9 mouse cellular contexts compared by ENCODE assay signal in genomic region chr5:107087829-107088808, GRCm38 (mm10).
DNase-seq lines count a peak whose midpoint lies in the region; ATAC-seq and TF ChIP-seq lines count a peak whose summit lies in the region.
"Had no signal": no experiment of that assay in that cellular context is flagged by ENCODE, and none has a peak within 500 bp of the region (broad histone marks: within the 10 kb centered on the region; RNA-seq: fewer than 3 reads in every experiment).

No protein-coding gene starts in this region.

- intact Hi-C loops in heart, adult 2 months (cut with DNase I), result loop anchor here (1.0 to 10.0 kb wide), 3 partner anchors 64 to 201 kb away; partner anchors contain the start of gene Tgfbr3

- H3K36me3 ChIP-seq in embryonic facial prominence, embryonic 10.5 days (replicated peaks), result no peaks in the 10 kb centered on the region
- H3K36me3 ChIP-seq in heart, adult 2 months (ENCODE audit: control insufficient read depth, insufficient read depth, low read length), result peaks cover 5% of the 10 kb centered on the region; the same call in 1 of the 2 replicates
- H3K36me3 ChIP-seq in intestine, embryonic 16.5 days (ENCODE audit: control insufficient read depth, insufficient read depth, low read length), result no peaks in the 10 kb centered on the region
- H3K36me3 ChIP-seq in limb, embryonic 10.5 days, result no peaks in the 10 kb centered on the region
- H3K36me3 ChIP-seq in midbrain, postnatal 0 days (ENCODE audit: insufficient read depth, low read length), result no peaks in the 10 kb centered on the region

- no peak overlapping the region for H3K4me3 ChIP-seq in embryonic facial prominence, embryonic 10.5 days
- no peak overlapping the region for H3K4me3 ChIP-seq in heart, adult 2 months
- H3K4me3 ChIP-seq in intestine, embryonic 16.5 days (ENCODE audit: low read length), result peak overlapping the region; percentile 5; the same call in 1 of the 2 replicates
- no peak overlapping the region for H3K4me3 ChIP-seq in limb, embryonic 10.5 days
- no peak overlapping the region for H3K4me3 ChIP-seq in midbrain, postnatal 0 days (ENCODE audit: low read depth, low read length)

- TF ChIP-seq CTCF in heart, adult 2 months (IDR thresholded peaks at IDR 0.05), result no peak
- TF ChIP-seq CTCF in midbrain, postnatal 0 days (IDR thresholded peaks at IDR 0.05), result no peak

- no peaks in the 10 kb centered on the region for H3K27me3 ChIP-seq in embryonic facial prominence, embryonic 10.5 days (replicated peaks; ENCODE audit: low read depth, poor library complexity, severe bottlenecking)
- no peaks in the 10 kb centered on the region for H3K27me3 ChIP-seq in heart, adult 2 months (ENCODE audit: control insufficient read depth, insufficient read depth, low read length)
- H3K27me3 ChIP-seq in intestine, embryonic 16.5 days (replicated peaks; ENCODE audit: control insufficient read depth, insufficient read depth, low read length), result no peaks in the 10 kb centered on the region
- H3K27me3 ChIP-seq in limb, embryonic 10.5 days (ENCODE audit: low read depth, poor library complexity, severe bottlenecking), result 0 out of 2 replicates have a peak, but pooled peaks cover 7% of the 10 kb centered on the region
- H3K27me3 ChIP-seq in midbrain, postnatal 0 days (ENCODE audit: insufficient read depth, low read length), result no peaks in the 10 kb centered on the region

- peaks cover 17% of the 10 kb centered on the region for H3K4me1 ChIP-seq in embryonic facial prominence, embryonic 10.5 days
- peaks cover 11% of the 10 kb centered on the region for H3K4me1 ChIP-seq in heart, adult 2 months (ENCODE audit: control insufficient read depth, insufficient read depth, low read length)
- H3K4me1 ChIP-seq in intestine, embryonic 16.5 days (ENCODE audit: control insufficient read depth, insufficient read depth, low read length), result peaks cover 17% of the 10 kb centered on the region
- H3K4me1 ChIP-seq in limb, embryonic 10.5 days, result peaks cover 31% of the 10 kb centered on the region
- 0 out of 2 replicates have a peak, but pooled peaks cover 2% of the 10 kb centered on the region for H3K4me1 ChIP-seq in midbrain, postnatal 0 days (ENCODE audit: insufficient read depth, low read length)

- TF ChIP-seq POLR2A in heart, adult 2 months (IDR thresholded peaks at IDR 0.05; ENCODE audit: insufficient read depth, low read depth, low read length), result 0 out of 2 replicates have a peak, but pooled peaks have one; percentile 23

- no peaks in the 10 kb centered on the region for H3K9me3 ChIP-seq in embryonic facial prominence, embryonic 10.5 days
- H3K9me3 ChIP-seq in intestine, embryonic 16.5 days (ENCODE audit: control insufficient read depth, low read length), result no peaks in the 10 kb centered on the region
- H3K9me3 ChIP-seq in limb, embryonic 10.5 days (replicated peaks), result no peaks in the 10 kb centered on the region
- no peaks in the 10 kb centered on the region for H3K9me3 ChIP-seq in midbrain, postnatal 0 days (ENCODE audit: low read length)

- DNase-seq in cerebellum, postnatal 4 days (ENCODE audit: low spot score in 2 of 2), result peak; percentile 35 to 73
- no peak for DNase-seq in cerebellum, adult 11-12 months
- DNase-seq in embryonic facial prominence, embryonic 10.5 days (ENCODE audit: low spot score), result no peak
- peak; percentile 78 to 83 for DNase-seq in heart, adult 2 months
- DNase-seq in limb, embryonic 10.5 days (ENCODE audit: low spot score), result no peak
- peak; percentile 74 for DNase-seq in midbrain, postnatal 0 days (ENCODE audit: low spot score)
- peak; percentile 82 to 84 for DNase-seq in urinary bladder, postnatal 36 days (ENCODE audit: low spot score in 2 of 2)

- peak overlapping the region; percentile 41; the same call in 1 of the 2 replicates for H3K9ac ChIP-seq in heart, adult 2 months (ENCODE audit: low read depth, low read length)
- H3K9ac ChIP-seq in intestine, embryonic 16.5 days (ENCODE audit: low read depth, low read length), result peak overlapping the region; percentile 17
- no peak overlapping the region for H3K9ac ChIP-seq in midbrain, postnatal 0 days (replicated peaks; ENCODE audit: low read length, poor library complexity, severe bottlenecking)
- H3K9ac ChIP-seq: liver, embryonic 14.5 days had no signal

- ATAC-seq in intestine, embryonic 16.5 days, result peak; percentile 84
- 0 out of 2 replicates have a peak, but pooled peaks have one; percentile 34 for ATAC-seq in midbrain, postnatal 0 days (ENCODE audit: low FRiP score)

- TF ChIP-seq EP300 in heart, adult 2 months (IDR thresholded peaks at IDR 0.05; ENCODE audit: insufficient read depth, low read depth, low read length), result 0 out of 2 replicates have a peak, but pooled peaks have one; percentile 20

- 38% methylated on average over 12 of the region's 12 CpGs for WGBS in embryonic facial prominence, embryonic 10.5 days
- WGBS in heart, adult 2 months, result 16% methylated on average over 12 of the region's 12 CpGs
- 17% methylated on average over 12 of the region's 12 CpGs for WGBS in intestine, embryonic 16.5 days
- 60% methylated on average over 12 of the region's 12 CpGs for WGBS in limb, embryonic 10.5 days
- WGBS in midbrain, postnatal 0 days, result 16% methylated on average over 12 of the region's 12 CpGs

- H3K4me2 ChIP-seq in intestine, embryonic 16.5 days (ENCODE audit: low read depth, low read length), result peak overlapping the region; percentile 45
- H3K4me2 ChIP-seq in midbrain, postnatal 0 days (ENCODE audit: low read depth, low read length, poor library complexity, severe bottlenecking), result no peak overlapping the region

- H3K79me2 ChIP-seq in heart, adult 2 months (replicated peaks; ENCODE audit: control insufficient read depth, insufficient read depth, low read length), result no peaks in the 10 kb centered on the region

- H3K27ac ChIP-seq in embryonic facial prominence, embryonic 10.5 days (replicated peaks), result peak overlapping the region; percentile 57
- peak overlapping the region; percentile 55 for H3K27ac ChIP-seq in heart, adult 2 months
- H3K27ac ChIP-seq in intestine, embryonic 16.5 days (ENCODE audit: low read length), result peak overlapping the region; percentile 83
- H3K27ac ChIP-seq in limb, embryonic 10.5 days, result peak overlapping the region; percentile 54; the same call in 1 of the 2 replicates
- no peak overlapping the region for H3K27ac ChIP-seq in midbrain, postnatal 0 days (ENCODE audit: low read depth, low read length)
- H3K27ac ChIP-seq: liver, embryonic 14.5 days had no signal

Comparison
In these comparisons a context has a peak if more than half of its experiments do, and no peak if none do; other contexts are left out.
1. DNase-seq: peak in cerebellum, postnatal 4 days (2 of 2), heart, adult 2 months (2 of 2), midbrain, postnatal 0 days (single experiment) and urinary bladder, postnatal 36 days (2 of 2); none in cerebellum, adult 11-12 months (single experiment), embryonic facial prominence, embryonic 10.5 days (single experiment) and limb, embryonic 10.5 days (single experiment).